Mouse (Mus musculus): ENCODE measurements at regions not wholly inside any gene's neighbourhood (a gene's known extent, or its start where the extent isn't known, plus 50 kb on each side); places are given as distances from the start of the nearest gene placed in this dataset.

GRCm38 (mm10) chr10:17200524-17201426 lies 522.2 kb upstream of the Cited2 start:
- Histone ChIP-seq H3K4me3 (ENCODE audit: low read length) (no peak overlapping the region), H3K4me2 (ENCODE audit: low read depth, low read length) (no peak overlapping the region), H3K36me3 (ENCODE audit: insufficient read depth, low read length) (no peaks in the 10 kb centered on the region), H3K4me1 (ENCODE audit: insufficient read depth, low read length) (no peaks in the 10 kb centered on the region), H3K27me3 (ENCODE audit: insufficient read depth, low read length) (no peaks in the 10 kb centered on the region), H3K9me3 (ENCODE audit: low read length) (no peaks in the 10 kb centered on the region), H3K27ac (no peak overlapping the region), H3K9ac (replicated peaks; ENCODE audit: low read length) (no peak overlapping the region)
- ATAC-seq, result 0 out of 2 replicates have a peak, but pooled peaks have one; percentile 38
- peak; percentile 25 for DNase-seq (ENCODE audit: low spot score)
- 69% methylated on average over 8 of the region's 8 CpGs for WGBS
- TF ChIP-seq CTCF (IDR thresholded peaks at IDR 0.05; ENCODE audit: low read depth), result no peak

- no peaks in the 10 kb centered on the region for H3K9me3 ChIP-seq (ENCODE audit: low read length)
- WGBS, result 93% methylated on average over 1 of the region's 1 CpGs
- no peak overlapping the region for H3K4me3 ChIP-seq (ENCODE audit: low read length)
- TF ChIP-seq CTCF (IDR thresholded peaks at IDR 0.05; ENCODE audit: low read depth), result no peak
- no peak for DNase-seq (ENCODE audit: low spot score)
- H3K36me3 ChIP-seq (ENCODE audit: insufficient read depth, low read length), result no peaks in the 10 kb centered on the region
- H3K9ac ChIP-seq (replicated peaks; ENCODE audit: low read length), result no peak overlapping the region
- no peaks in the 10 kb centered on the region for H3K27me3 ChIP-seq (ENCODE audit: insufficient read depth, low read length)
- H3K4me1 ChIP-seq (ENCODE audit: insufficient read depth, low read length), result no peaks in the 10 kb centered on the region
- H3K4me2 ChIP-seq (ENCODE audit: low read depth, low read length), result no peak overlapping the region
- no peak for ATAC-seq
- no peak overlapping the region for H3K27ac ChIP-seq
These were observed 521.6 kb upstream of the Cited2 start for GRCm38 (mm10) chr10:17201427-17201745.

GRCm38 (mm10) chr10:17202556-17203415 lies 520.2 kb upstream of the Cited2 start:
- no peak for TF ChIP-seq CTCF (IDR thresholded peaks at IDR 0.05; ENCODE audit: low read depth)
- no peaks in the 10 kb centered on the region for H3K9me3 ChIP-seq (ENCODE audit: low read length)
- ATAC-seq, result peak; percentile 81
- H3K4me2 ChIP-seq (ENCODE audit: low read depth, low read length), result peak overlapping the region; percentile 7; the same call in 1 of the 2 replicates
- H3K27me3 ChIP-seq (ENCODE audit: insufficient read depth, low read length), result no peaks in the 10 kb centered on the region
- H3K4me1 ChIP-seq (ENCODE audit: insufficient read depth, low read length), result no peaks in the 10 kb centered on the region
- peak overlapping the region; percentile 20; the same call in 1 of the 2 replicates for H3K27ac ChIP-seq
- H3K36me3 ChIP-seq (ENCODE audit: insufficient read depth, low read length), result no peaks in the 10 kb centered on the region
- WGBS, result 7% methylated on average over 4 of the region's 4 CpGs
- DNase-seq (ENCODE audit: low spot score), result peak; percentile 72
- no peak overlapping the region for H3K4me3 ChIP-seq (ENCODE audit: low read length)
- no peak overlapping the region for H3K9ac ChIP-seq (replicated peaks; ENCODE audit: low read length)

GRCm38 (mm10) chr10:17203416-17204110 lies 519.5 kb upstream of the Cited2 start:
- no peaks in the 10 kb centered on the region for H3K36me3 ChIP-seq (ENCODE audit: insufficient read depth, low read length)
- no peak for ATAC-seq
- H3K9me3 ChIP-seq (ENCODE audit: low read length), result no peaks in the 10 kb centered on the region
- 73% methylated on average over 4 of the region's 4 CpGs for WGBS
- H3K9ac ChIP-seq (replicated peaks; ENCODE audit: low read length), result no peak overlapping the region
- H3K27ac ChIP-seq, result peak overlapping the region; percentile 20; the same call in 1 of the 2 replicates
- H3K4me3 ChIP-seq (ENCODE audit: low read length), result no peak overlapping the region
- H3K4me2 ChIP-seq (ENCODE audit: low read depth, low read length), result no peak overlapping the region
- no peaks in the 10 kb centered on the region for H3K4me1 ChIP-seq (ENCODE audit: insufficient read depth, low read length)
- TF ChIP-seq CTCF (IDR thresholded peaks at IDR 0.05; ENCODE audit: low read depth), result no peak
- no peak for DNase-seq (ENCODE audit: low spot score)
- H3K27me3 ChIP-seq (ENCODE audit: insufficient read depth, low read length), result no peaks in the 10 kb centered on the region

- no peaks in the 10 kb centered on the region for H3K27me3 ChIP-seq (ENCODE audit: insufficient read depth, low read length)
- ATAC-seq, result no peak
- DNase-seq (ENCODE audit: low spot score), result no peak
- TF ChIP-seq CTCF (IDR thresholded peaks at IDR 0.05; ENCODE audit: low read depth), result no peak
- 77% methylated on average over 1 of the region's 1 CpGs for WGBS
- no peak overlapping the region for H3K4me2 ChIP-seq (ENCODE audit: low read depth, low read length)
- H3K9ac ChIP-seq (replicated peaks; ENCODE audit: low read length), result no peak overlapping the region
- H3K36me3 ChIP-seq (ENCODE audit: insufficient read depth, low read length), result no peaks in the 10 kb centered on the region
- H3K9me3 ChIP-seq (ENCODE audit: low read length), result no peaks in the 10 kb centered on the region
- no peaks in the 10 kb centered on the region for H3K4me1 ChIP-seq (ENCODE audit: insufficient read depth, low read length)
- H3K27ac ChIP-seq, result no peak overlapping the region
- H3K4me3 ChIP-seq (ENCODE audit: low read length), result no peak overlapping the region
These were observed 518.9 kb upstream of the Cited2 start for GRCm38 (mm10) chr10:17204153-17204552.

GRCm38 (mm10) chr10:17212551-17213309 lies 510.3 kb upstream of the Cited2 start:
- H3K27me3 ChIP-seq (ENCODE audit: insufficient read depth, low read length), result no peaks in the 10 kb centered on the region
- no peak overlapping the region for H3K9ac ChIP-seq (replicated peaks; ENCODE audit: low read length)
- peak overlapping the region; percentile 25; the same call in 1 of the 2 replicates for H3K4me2 ChIP-seq (ENCODE audit: low read depth, low read length)
- no peak for TF ChIP-seq CTCF (IDR thresholded peaks at IDR 0.05; ENCODE audit: low read depth)
- H3K27ac ChIP-seq, result no peak overlapping the region
- ATAC-seq (peak; percentile 69; the same call in 1 of the 2 replicates), DNase-seq (ENCODE audit: low spot score) (peak; percentile 42)
- H3K4me3 ChIP-seq (ENCODE audit: low read length), result no peak overlapping the region
- no peaks in the 10 kb centered on the region for H3K4me1 ChIP-seq (ENCODE audit: insufficient read depth, low read length)
- H3K36me3 ChIP-seq (ENCODE audit: insufficient read depth, low read length), result no peaks in the 10 kb centered on the region
- no peaks in the 10 kb centered on the region for H3K9me3 ChIP-seq (ENCODE audit: low read length)
- 27% methylated on average over 10 of the region's 12 CpGs for WGBS

All from hindbrain, postnatal 0 days (tissue).